Mouse (Mus musculus) intestine, postnatal 0 days (tissue): ENCODE results near the gene Tfpt. TPM values are rescaled to one million over a fixed set of nuclear protein-coding genes. Genes with fewer than 3 reads are reported as not detected.

Source experiments
- ATAC-seq: fragments of 200-750 bp; cut with Nextera tagmentation; 2 replicates; pipeline ENCODE4 v1.8.0; 2017; ENCODE audit warnings: mild to moderate bottlenecking, moderate TSS enrichment, moderate library complexity
- H3K27ac ChIP-seq: fragments of 300-500 bp; sonication (generic); 2 replicates; pipeline ENCODE4 v1.5.1; 2014; ENCODE audit warnings: mild to moderate bottlenecking, low read depth, low read length, moderate library complexity
- H3K27me3 ChIP-seq: fragments of 300-500 bp; sonication (generic); replicated peaks from 2 replicates; pipeline ENCODE4 v1.6.1; 2014; ENCODE audit warnings: low read length, mixed read lengths; ENCODE audit not compliant: control insufficient read depth, insufficient read depth
- H3K36me3 ChIP-seq: fragments of 300-500 bp; sonication (generic); 2 replicates; pipeline ENCODE4 v1.6.1; 2014; ENCODE audit warnings: mild to moderate bottlenecking, moderate library complexity; ENCODE audit not compliant: control insufficient read depth, insufficient read depth
- H3K4me1 ChIP-seq: fragments of 300-500 bp; sonication (generic); replicated peaks from 2 replicates; pipeline ENCODE4 v1.6.1; 2014; ENCODE audit warnings: antibody characterized with exemption, low read length, mixed read lengths; ENCODE audit not compliant: control insufficient read depth, insufficient read depth
- H3K4me2 ChIP-seq: fragments of 300-500 bp; sonication (generic); replicated peaks from 2 replicates; pipeline ENCODE4 v1.6.1; 2014; ENCODE audit warnings: low read depth, mild to moderate bottlenecking, moderate library complexity
- H3K4me3 ChIP-seq: fragments of 300-500 bp; sonication (generic); 2 replicates; pipeline ENCODE4 v1.5.1; 2014; ENCODE audit warnings: low read depth, low read length
- H3K9ac ChIP-seq: fragments of 300-500 bp; sonication (generic); 2 replicates; pipeline ENCODE4 v1.6.1; 2014; ENCODE audit warnings: mild to moderate bottlenecking, low read depth, low read length
- H3K9me3 ChIP-seq: fragments of 300-500 bp; sonication (generic); 2 replicates; pipeline ENCODE4 v1.6.1; 2016; ENCODE audit warnings: mixed run types; ENCODE audit not compliant: control insufficient read depth
- CTCF ChIP-seq: sonication (generic); IDR thresholded peaks from 2 replicates; pipeline ENCODE4 v1.5.1; 2016; ENCODE audit warnings: low read depth, mild to moderate bottlenecking, control low read depth, antibody characterized with exemption, moderate library complexity
- WGBS: fragments of 180-500 bp; shearing (Covaris S2); extraction: QIAGEN DNeasy Blood & Tissue Kit; methylation state at CpG from one replicate; pipeline ENCODE4 v1.1.7; 2014; 5-methylcytosine and 5-hydroxymethylcytosine counted together
- polyA plus RNA-seq: library from polyadenylated mRNA; unstranded; fragments of >200 nt; fragmentation: Nextera tagmentation; extraction: Ambion mirVana; gene quantifications from 2 replicates; pipeline ENCODE4 v1.2.1, GENCODE M21; 2015

Tfpt gene
- polyA plus RNA-seq, 1 experiment from 2014 or later, result 12.2 TPM

DNA sequence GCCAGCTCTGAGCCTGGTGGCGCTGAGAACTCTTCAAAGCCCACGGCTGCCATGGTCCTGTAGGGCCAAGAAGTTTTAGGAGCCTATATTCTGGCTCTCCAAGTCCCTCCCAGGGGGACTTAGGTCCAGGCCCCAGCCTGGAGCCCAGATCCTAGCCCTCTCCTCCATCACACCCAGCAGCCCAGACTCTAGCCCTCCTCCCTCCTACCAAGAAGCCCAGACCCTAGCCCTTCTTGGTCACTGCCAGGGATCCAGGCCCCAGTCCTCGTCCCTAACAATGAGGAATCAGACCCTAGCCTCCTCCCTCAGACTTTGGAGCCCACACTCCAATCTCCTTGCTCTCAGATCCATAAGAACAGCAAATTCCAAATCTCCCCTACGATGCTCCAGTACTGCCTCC is 699 bp downstream of the Tfpt start:
- Histone ChIP-seq H3K27ac (no peak overlapping the region), H3K27me3 (no peaks in the 10 kb centered on the region), H3K36me3 (peaks cover 24% of the 10 kb centered on the region)

DNA sequence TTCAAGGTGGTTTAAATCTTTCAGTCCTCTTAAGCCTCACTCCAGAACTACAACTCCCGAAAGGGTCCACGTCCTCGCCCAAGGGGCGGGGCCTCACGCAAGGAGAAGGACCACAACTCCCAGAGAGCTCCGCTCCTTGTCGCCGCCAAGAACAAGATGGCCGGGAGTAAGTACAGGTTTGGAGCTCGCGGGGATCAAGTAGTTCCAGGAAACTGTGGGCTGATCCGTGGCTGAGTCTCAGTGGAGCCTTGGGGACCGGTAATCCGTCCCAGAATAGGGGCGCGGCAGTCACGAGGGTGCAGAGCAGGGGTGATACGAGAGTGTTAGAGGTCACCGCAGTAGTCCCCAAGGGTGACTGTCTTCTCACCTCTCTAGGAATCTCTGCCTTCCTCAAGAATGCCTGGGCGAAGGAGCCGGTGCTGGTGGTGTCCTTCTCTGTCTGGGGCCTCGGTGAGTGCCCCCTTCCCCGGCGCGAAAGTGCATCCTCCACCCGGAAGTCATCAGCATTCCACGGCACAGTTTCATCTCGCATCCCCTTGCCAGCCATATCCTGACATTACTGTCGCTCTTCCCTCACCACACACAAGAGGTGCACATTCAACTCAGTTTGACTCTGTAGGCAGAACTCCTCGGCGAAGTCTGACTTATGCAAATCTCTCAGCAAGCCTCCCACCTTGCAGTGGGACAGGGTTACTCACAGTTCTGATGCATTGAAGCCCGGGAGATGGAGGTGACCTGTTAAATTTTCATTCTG is 12.3 kb downstream of the Tfpt start, which contains the start of gene Ndufa3:
Gene Ndufa3 (plus strand): TSS at position 132 of the 754 bp plus-strand sequence.
- Histone ChIP-seq H3K4me1 (no peaks in the 10 kb centered on the region), H3K4me2 (peak within 1 kb of the TSS; percentile 71), H3K4me3 (peak within 1 kb of the TSS; percentile 85), H3K27ac (peak within 1 kb of the TSS; percentile 82), H3K36me3 (peaks cover 26% of the 10 kb centered on the region), H3K27me3 (no peaks in the 10 kb centered on the region), H3K9me3 (no peaks in the 10 kb centered on the region), H3K9ac (peak within 1 kb of the TSS; percentile 83)
- peak; percentile 98 for ATAC-seq
- WGBS, result under 1% methylated on average over 32 of the region's 32 CpGs
- TF ChIP-seq CTCF, result no peak

More for the DNA sequence above, 699 bp downstream of the Tfpt start:
- H3K9ac ChIP-seq, result peak overlapping the region; percentile 73
- H3K4me3 ChIP-seq, result peak overlapping the region; percentile 53
- no peak for ATAC-seq
- no peak for TF ChIP-seq CTCF
- H3K9me3 ChIP-seq, result no peaks in the 10 kb centered on the region
- WGBS, result 31% methylated on average over 4 of the region's 4 CpGs
- H3K4me1 ChIP-seq, result peaks cover 7% of the 10 kb centered on the region
- peak overlapping the region; percentile 75 for H3K4me2 ChIP-seq

DNA sequence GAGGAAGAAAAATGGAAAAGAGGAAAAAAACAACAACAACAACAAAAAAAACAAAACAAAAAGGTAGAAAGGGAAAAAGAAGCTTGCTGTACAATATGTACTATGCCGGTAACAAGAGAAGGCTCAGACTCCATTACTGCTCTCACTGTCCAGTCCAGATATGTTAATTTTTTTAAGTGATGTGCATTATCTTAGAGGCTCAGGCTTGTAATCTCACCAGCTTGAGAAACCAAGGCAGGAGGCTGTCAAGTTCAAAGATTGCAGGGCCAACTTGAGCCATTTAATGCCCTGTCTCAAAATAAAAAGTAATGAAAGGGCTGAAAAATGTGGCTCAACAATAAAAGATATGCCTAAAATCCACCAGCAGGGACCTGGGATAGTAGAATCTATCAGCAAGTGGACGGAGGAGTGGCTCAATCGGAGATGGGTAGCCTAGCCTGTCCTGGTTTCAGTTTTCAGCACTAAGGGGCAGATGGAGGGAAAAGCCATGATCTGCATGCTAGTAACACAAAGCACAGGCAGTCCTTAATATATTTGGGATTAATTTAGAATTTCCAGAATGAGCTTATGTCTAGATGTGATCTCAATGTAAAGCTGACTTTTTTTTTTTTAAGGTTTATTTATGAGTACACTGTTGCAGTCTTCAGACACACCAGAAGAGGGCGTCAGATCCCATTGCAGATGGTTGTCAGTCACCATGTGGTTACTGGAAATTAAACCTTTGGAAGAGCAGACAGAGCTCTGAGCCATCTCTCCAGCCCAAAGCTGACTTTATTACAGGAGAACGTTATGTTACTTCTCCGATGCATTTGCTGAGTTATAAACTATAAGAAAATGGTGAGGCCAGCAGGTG is 13.1 kb downstream of the Tfpt start:
- Histone ChIP-seq H3K4me3 (peak overlapping the region; percentile 85), H3K27ac (no peak overlapping the region), H3K36me3 (peaks cover 20% of the 10 kb centered on the region), H3K27me3 (no peaks in the 10 kb centered on the region), H3K9ac (no peak overlapping the region), H3K4me2 (0 out of 2 replicates have a peak overlapping the region, but pooled peaks have one; percentile 71), H3K4me1 (no peaks in the 10 kb centered on the region), H3K9me3 (no peaks in the 10 kb centered on the region)
- no peak; the same call in 1 of the 2 replicates for ATAC-seq
- TF ChIP-seq CTCF, result peak; percentile 75
- WGBS, result 39% methylated on average over 6 of the region's 6 CpGs

DNA sequence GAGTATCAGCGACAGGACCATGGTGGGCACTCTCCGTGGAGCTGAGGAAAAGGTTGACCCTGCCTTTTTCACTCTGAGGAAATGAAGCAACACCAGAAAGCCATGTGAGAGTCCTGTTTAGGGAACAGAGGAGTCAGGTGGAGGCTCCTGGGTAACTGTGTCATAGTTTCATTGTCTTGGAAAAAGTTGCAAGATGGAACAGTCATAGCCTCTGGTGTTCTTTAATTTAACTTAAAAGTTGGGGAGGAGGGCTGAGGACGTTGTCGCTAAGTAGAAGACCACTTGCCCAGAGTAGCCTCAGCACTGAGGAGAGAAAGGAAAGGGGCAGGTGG is 13.7 kb downstream of the Tfpt start, which contains the start of gene Oscar:
Gene Oscar (minus strand): TSS at position 101 of the 332 bp plus-strand sequence.
- Histone ChIP-seq H3K4me2 (0 out of 2 replicates have a peak within 1 kb of the TSS, but pooled peaks have one; percentile 71), H3K9me3 (no peaks in the 10 kb centered on the region), H3K9ac (no peak within 1 kb of the TSS), H3K27ac (no peak within 1 kb of the TSS), H3K36me3 (peaks cover 19% of the 10 kb centered on the region), H3K4me1 (no peaks in the 10 kb centered on the region), H3K4me3 (peak within 1 kb of the TSS; percentile 85), H3K27me3 (no peaks in the 10 kb centered on the region)
- TF ChIP-seq CTCF, result no peak
- WGBS, result 78% methylated on average over 4 of the region's 4 CpGs
- no peak for ATAC-seq

DNA sequence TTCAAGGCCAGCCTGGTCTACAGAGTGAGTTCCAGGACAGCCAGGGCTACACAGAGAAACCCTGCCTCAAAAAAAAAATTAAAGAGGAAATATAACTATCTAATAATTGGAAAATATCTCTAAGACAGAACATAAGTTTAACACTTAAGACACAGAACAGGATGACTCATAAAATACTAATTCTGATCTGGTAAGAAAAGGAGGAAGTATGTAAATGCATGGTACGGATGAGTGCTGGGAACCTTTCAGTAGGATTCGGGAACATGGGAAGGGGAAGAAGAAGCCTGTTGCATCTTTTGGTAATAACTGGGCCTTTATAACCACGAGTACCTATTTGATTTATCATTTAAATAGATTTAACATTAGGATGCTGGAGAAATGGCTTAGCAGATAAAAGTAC is 15.7 kb downstream of the Tfpt start:
- no peak overlapping the region for H3K4me2 ChIP-seq
- H3K4me1 ChIP-seq, result no peaks in the 10 kb centered on the region
- H3K9ac ChIP-seq, result no peak overlapping the region
- no peak overlapping the region for H3K4me3 ChIP-seq
- H3K36me3 ChIP-seq, result no peaks in the 10 kb centered on the region
- 78% methylated on average over 3 of the region's 3 CpGs for WGBS
- H3K27ac ChIP-seq, result no peak overlapping the region
- TF ChIP-seq CTCF, result no peak
- no peaks in the 10 kb centered on the region for H3K9me3 ChIP-seq
- ATAC-seq, result no peak
- H3K27me3 ChIP-seq, result no peaks in the 10 kb centered on the region

DNA sequence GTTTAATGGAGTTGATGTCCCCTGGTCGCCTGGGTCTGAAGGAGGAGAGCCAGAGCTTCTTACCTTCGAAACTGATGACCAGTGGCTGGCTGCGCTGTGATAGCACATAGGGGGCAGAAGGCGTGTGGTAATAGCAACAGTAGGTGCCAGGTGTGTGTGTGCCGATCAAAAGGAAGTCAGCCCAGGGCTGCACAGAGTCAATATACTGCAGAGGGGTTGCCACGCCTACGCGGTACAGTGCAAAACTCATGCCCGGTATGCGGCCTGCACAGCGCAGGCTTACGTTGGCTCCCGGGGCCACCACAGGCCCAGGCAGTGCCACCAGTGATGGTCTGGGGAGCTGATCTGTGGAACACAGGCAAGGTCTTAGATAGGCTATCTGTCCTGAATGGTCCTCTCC is 18.7 kb downstream of the Tfpt start:
- no peak overlapping the region for H3K4me3 ChIP-seq
- 69% methylated on average over 13 of the region's 13 CpGs for WGBS
- no peaks in the 10 kb centered on the region for H3K4me1 ChIP-seq
- H3K27me3 ChIP-seq, result no peaks in the 10 kb centered on the region
- no peak overlapping the region for H3K4me2 ChIP-seq
- ATAC-seq, result peak; percentile 25; the same call in 1 of the 2 replicates
- no peaks in the 10 kb centered on the region for H3K36me3 ChIP-seq
- H3K27ac ChIP-seq, result no peak overlapping the region
- no peak overlapping the region for H3K9ac ChIP-seq
- no peak for TF ChIP-seq CTCF
- H3K9me3 ChIP-seq, result no peaks in the 10 kb centered on the region
